Mouse (Mus musculus) lung, embryonic 15.5 days (tissue): Measurements from ENCODE around the gene Col26a1. TPM values are rescaled to one million over a fixed set of nuclear protein-coding genes. Genes with fewer than 3 reads are reported as not detected.
A peak's percentile ranks its signal among the peaks of the same experiment; 100 is the strongest.
"Not testable (repeated sequence)": the region's sequence is repeated elsewhere in the genome, so short reads cannot be mapped to it uniquely, and the experiment has no call there.

ENCODE experiments used
- ATAC-seq: fragments of 200-750 bp; cut with Nextera tagmentation; 2 replicates; pipeline ENCODE4 v1.8.0; 2017; ENCODE audit warnings: moderate number of reproducible peaks, borderline replicate concordance; ENCODE audit not compliant: low FRiP score, low TSS enrichment; ENCODE audit errors: extremely low read depth
- H3K27ac ChIP-seq: fragments of 300-500 bp; sonication (generic); 2 replicates; pipeline ENCODE4 v1.5.1; 2015; ENCODE audit warnings: moderate library complexity, mild to moderate bottlenecking, inconsistent platforms
- H3K27me3 ChIP-seq: fragments of 300-500 bp; sonication (generic); 2 replicates; pipeline ENCODE4 v1.6.1; 2015; ENCODE audit warnings: inconsistent platforms
- H3K36me3 ChIP-seq: fragments of 300-500 bp; sonication (generic); 2 replicates; pipeline ENCODE4 v1.6.1; 2015; ENCODE audit warnings: inconsistent platforms
- H3K4me1 ChIP-seq: fragments of 300-500 bp; sonication (generic); 2 replicates; pipeline ENCODE4 v1.6.1; 2015; ENCODE audit warnings: inconsistent platforms
- H3K4me2 ChIP-seq: fragments of 300-500 bp; sonication (generic); 2 replicates; pipeline ENCODE4 v1.6.1; 2015; ENCODE audit warnings: inconsistent platforms, mild to moderate bottlenecking, moderate library complexity
- H3K4me3 ChIP-seq: fragments of 300-500 bp; sonication (generic); 2 replicates; pipeline ENCODE4 v1.5.1; 2015; ENCODE audit warnings: mild to moderate bottlenecking, inconsistent platforms
- H3K9ac ChIP-seq: fragments of 300-500 bp; sonication (generic); 2 replicates; pipeline ENCODE4 v1.6.1; 2015; ENCODE audit warnings: inconsistent platforms
- H3K9me3 ChIP-seq: fragments of 300-500 bp; sonication (generic); 2 replicates; pipeline ENCODE4 v1.6.1; 2016; ENCODE audit warnings: inconsistent platforms
- WGBS: fragments of 180-500 bp; shearing (Covaris S2); methylation state at CpG from one replicate; pipeline ENCODE4 v1.1.7; 2015; 5-methylcytosine and 5-hydroxymethylcytosine counted together
- polyA plus RNA-seq: library from polyadenylated mRNA; unstranded; fragments of >200 nt; fragmentation: Nextera tagmentation; extraction: Ambion mirVana; gene quantifications from 2 replicates; pipeline ENCODE4 v1.2.1, GENCODE M21; 2015

Col26a1 gene
- polyA plus RNA-seq, 1 experiment from 2014 or later: 12.1 TPM

DNA sequence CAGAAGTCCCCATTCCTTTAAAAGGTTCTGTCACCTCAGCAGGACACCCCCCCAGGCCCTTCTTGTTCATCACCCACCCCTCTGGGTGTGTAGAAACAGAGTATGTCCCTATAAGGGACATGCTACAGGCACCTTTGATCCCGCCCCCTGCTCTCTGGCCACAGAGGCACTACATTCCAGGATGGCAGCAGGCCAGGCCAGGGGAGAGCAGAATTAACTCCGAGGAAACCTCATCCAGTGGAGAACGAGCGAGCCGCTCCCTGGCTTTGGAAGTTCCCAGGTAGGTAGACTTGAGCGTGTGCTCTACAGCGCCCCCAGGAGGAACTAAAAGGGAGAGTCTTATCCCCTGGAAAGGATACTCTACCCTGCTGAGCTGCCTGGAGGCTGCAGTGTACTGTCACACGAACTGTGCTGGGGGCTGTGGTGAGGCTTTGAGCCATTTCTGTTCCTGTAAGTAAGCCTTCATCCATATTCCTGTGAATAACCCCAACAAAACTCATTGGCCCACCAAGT, 118.8 kb downstream of the Col26a1 start:
- no peaks in the 10 kb centered on the region for H3K4me1 ChIP-seq
- H3K4me2 ChIP-seq: no peak overlapping the region
- no peak overlapping the region for H3K4me3 ChIP-seq
- no peaks in the 10 kb centered on the region for H3K36me3 ChIP-seq
- 45% methylated on average over 8 of the region's 8 CpGs for WGBS
- H3K27ac ChIP-seq: no peak overlapping the region
- no peak for ATAC-seq
- H3K9ac ChIP-seq: no peak overlapping the region
- H3K9me3 ChIP-seq: no peaks in the 10 kb centered on the region
- no peaks in the 10 kb centered on the region for H3K27me3 ChIP-seq

- 50% methylated on average over 6 of the region's 6 CpGs for WGBS
- Histone ChIP-seq H3K27me3 (no peaks in the 10 kb centered on the region; the same call in 1 of the 2 replicates), H3K27ac (no peak overlapping the region), H3K4me1 (no peaks in the 10 kb centered on the region), H3K4me2 (no peak overlapping the region), H3K36me3 (no peaks in the 10 kb centered on the region), H3K9ac (no peak overlapping the region), H3K9me3 (no peaks in the 10 kb centered on the region), H3K4me3 (no peak overlapping the region)
- ATAC-seq: no peak
Measured at GRCm38 (mm10) chr5:136760345-136760744, 122.7 kb downstream of the Col26a1 start.

DNA sequence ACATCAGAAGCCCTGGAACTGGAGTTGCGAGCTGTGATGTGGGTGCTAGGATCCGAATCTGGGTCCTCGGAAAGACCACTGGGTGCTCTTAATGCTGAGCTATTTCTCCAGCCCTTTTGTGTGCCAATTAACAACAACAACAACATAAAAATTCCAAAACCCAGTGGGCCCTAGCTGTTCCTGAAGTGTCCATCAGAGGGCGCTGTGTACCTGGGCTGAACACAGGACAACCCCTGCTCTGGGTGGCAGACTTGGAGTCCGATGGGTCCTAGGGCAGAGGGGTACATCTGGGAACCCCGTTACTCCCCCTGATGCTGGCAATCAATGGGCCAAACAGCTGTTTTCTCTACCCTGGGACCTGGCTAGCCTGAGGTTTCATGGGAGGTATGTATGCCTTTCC, 123.2 kb downstream of the Col26a1 start:
- WGBS: 50% methylated on average over 6 of the region's 6 CpGs
- Histone ChIP-seq H3K4me1 (no peaks in the 10 kb centered on the region), H3K27me3 (no peaks in the 10 kb centered on the region; the same call in 1 of the 2 replicates), H3K4me3 (no peak overlapping the region), H3K4me2 (no peak overlapping the region), H3K27ac (no peak overlapping the region), H3K9ac (no peak overlapping the region), H3K9me3 (no peaks in the 10 kb centered on the region), H3K36me3 (no peaks in the 10 kb centered on the region)
- no peak for ATAC-seq

DNA sequence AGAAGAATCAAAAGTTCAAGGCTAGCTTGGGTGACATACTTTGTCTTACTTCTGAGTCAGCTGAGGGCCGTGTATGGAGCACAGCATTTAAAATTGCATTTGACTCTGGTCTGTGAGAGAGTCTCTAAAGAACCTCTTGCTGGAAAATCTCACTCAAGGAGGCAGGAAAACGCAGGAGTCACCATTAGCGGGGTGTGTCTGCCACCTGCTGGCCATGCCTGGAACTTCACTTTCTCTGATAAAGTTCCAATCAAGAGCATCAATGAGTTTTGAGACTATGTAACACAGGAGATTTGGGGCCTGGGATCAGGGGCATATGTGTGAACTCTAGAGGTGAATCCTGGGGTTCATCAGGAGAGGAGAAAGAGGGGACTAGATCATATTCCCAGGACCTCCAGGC, 127.3 kb downstream of the Col26a1 start:
- Histone ChIP-seq H3K9me3 (no peaks in the 10 kb centered on the region), H3K27ac (no peak overlapping the region), H3K4me3 (no peak overlapping the region), H3K9ac (no peak overlapping the region), H3K4me2 (no peak overlapping the region), H3K4me1 (0 out of 2 replicates have a peak, but pooled peaks cover 8% of the 10 kb centered on the region), H3K36me3 (no peaks in the 10 kb centered on the region), H3K27me3 (no peaks in the 10 kb centered on the region; the same call in 1 of the 2 replicates)
- WGBS: 2% methylated on average over 3 of the region's 3 CpGs
- ATAC-seq: no peak

DNA sequence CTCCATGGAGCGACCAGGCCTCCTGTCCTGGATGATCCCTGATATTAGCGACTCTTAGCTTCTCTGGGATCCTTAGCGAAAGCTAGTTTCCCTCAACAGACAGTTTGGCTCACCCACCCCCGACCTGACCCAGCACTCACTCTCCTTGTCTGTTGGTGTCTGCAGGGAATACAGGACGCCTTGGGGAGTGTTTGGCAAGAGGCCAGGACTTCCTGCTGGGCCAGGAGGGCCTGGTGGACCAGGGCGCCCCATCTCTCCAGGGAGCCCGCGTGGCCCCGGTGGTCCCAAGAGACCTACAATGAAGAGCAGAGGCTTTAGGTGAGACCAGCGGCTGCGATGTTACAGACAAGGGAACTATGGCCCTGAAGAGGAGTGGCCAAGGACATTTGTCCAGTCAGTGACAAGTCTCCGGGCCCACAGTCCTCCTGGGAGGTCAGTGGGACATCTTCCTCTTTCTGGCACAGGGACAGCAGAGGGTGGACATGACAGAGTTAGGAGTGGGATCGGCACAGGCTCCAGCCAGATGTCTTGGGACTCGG, 128.9 kb downstream of the Col26a1 start:
- no peaks in the 10 kb centered on the region; the same call in 1 of the 2 replicates for H3K27me3 ChIP-seq
- WGBS: 52% methylated on average over 14 of the region's 14 CpGs
- no peak overlapping the region for H3K4me3 ChIP-seq
- no peak overlapping the region for H3K9ac ChIP-seq
- 0 out of 2 replicates have a peak, but pooled peaks cover 8% of the 10 kb centered on the region for H3K4me1 ChIP-seq
- no peaks in the 10 kb centered on the region for H3K36me3 ChIP-seq
- no peak overlapping the region for H3K4me2 ChIP-seq
- H3K27ac ChIP-seq: no peak overlapping the region
- no peaks in the 10 kb centered on the region for H3K9me3 ChIP-seq
- no peak for ATAC-seq

- not testable (repeated sequence) for H3K27ac ChIP-seq, H3K4me2 ChIP-seq, H3K9ac ChIP-seq, H3K4me1 ChIP-seq, H3K9me3 ChIP-seq, H3K27me3 ChIP-seq, H3K36me3 ChIP-seq, H3K4me3 ChIP-seq
- 75% methylated on average over 7 of the region's 7 CpGs for WGBS
- ATAC-seq: 0 out of 2 replicates have a peak, but pooled peaks have one; percentile 8
Measured at GRCm38 (mm10) chr5:136753176-136753575, 129.8 kb downstream of the Col26a1 start.

DNA sequence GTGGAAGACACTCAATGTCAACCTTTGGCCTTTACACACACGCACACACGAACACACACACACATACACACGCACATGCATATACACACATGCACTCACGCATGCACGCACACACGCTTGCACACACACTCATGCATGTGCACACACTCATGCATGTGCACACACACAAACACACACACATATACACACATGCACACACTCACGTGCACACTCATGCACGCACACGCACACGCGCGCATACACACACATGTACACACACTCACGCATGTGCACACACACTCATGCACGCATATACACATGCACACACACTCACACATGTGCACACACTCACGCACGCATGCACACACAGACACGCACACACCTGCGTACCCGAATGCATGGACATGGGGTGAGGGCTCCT, 130.9 kb downstream of the Col26a1 start:
- no peak for ATAC-seq
- no peaks in the 10 kb centered on the region; the same call in 1 of the 2 replicates for H3K27me3 ChIP-seq
- H3K4me1 ChIP-seq: 0 out of 2 replicates have a peak, but pooled peaks cover 8% of the 10 kb centered on the region
- H3K9ac ChIP-seq: no peak overlapping the region
- 97% methylated on average over 19 of the region's 19 CpGs for WGBS
- H3K4me2 ChIP-seq: no peak overlapping the region
- no peak overlapping the region for H3K27ac ChIP-seq
- H3K9me3 ChIP-seq: no peaks in the 10 kb centered on the region
- no peaks in the 10 kb centered on the region for H3K36me3 ChIP-seq
- no peak overlapping the region for H3K4me3 ChIP-seq

- ATAC-seq: no peak
- no peaks in the 10 kb centered on the region for H3K4me1 ChIP-seq
- H3K9me3 ChIP-seq: no peaks in the 10 kb centered on the region
- H3K36me3 ChIP-seq: no peaks in the 10 kb centered on the region
- H3K27ac ChIP-seq: no peak overlapping the region
- H3K27me3 ChIP-seq: no peaks in the 10 kb centered on the region
- H3K4me3 ChIP-seq: no peak overlapping the region
- H3K4me2 ChIP-seq: no peak overlapping the region
- WGBS: 71% methylated on average over 9 of the region's 9 CpGs
- no peak overlapping the region for H3K9ac ChIP-seq
Measured at GRCm38 (mm10) chr5:136746596-136746995, 136.4 kb downstream of the Col26a1 start.

DNA sequence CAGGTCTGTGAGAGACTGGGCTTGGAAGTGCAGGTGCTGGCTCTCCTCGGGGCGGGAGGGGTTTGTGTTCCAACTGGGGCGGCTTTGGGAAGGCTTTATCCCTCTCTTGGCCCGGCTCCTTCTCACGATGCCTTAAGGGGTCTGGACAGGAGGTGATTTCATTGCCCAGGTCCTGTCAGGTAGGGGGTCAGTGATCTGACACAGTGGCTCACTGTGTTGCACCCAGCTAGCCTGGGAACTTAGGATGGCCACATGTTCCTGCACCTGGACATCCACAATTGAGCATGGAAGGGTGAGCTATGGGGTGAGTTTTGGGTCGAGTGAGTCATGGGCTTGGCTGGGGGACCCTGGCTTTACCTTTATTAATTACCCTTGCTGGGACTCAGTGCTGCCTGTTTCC, 144.1 kb downstream of the Col26a1 start:
- Histone ChIP-seq H3K9ac (no peak overlapping the region), H3K36me3 (no peaks in the 10 kb centered on the region), H3K27me3 (no peaks in the 10 kb centered on the region), H3K4me1 (no peaks in the 10 kb centered on the region), H3K27ac (no peak overlapping the region), H3K9me3 (no peaks in the 10 kb centered on the region), H3K4me3 (no peak overlapping the region), H3K4me2 (no peak overlapping the region)
- ATAC-seq: no peak
- 54% methylated on average over 6 of the region's 6 CpGs for WGBS

- ATAC-seq, H3K27me3 ChIP-seq, H3K36me3 ChIP-seq, H3K4me2 ChIP-seq, H3K9ac ChIP-seq, H3K4me3 ChIP-seq, H3K9me3 ChIP-seq, H3K4me1 ChIP-seq, H3K27ac ChIP-seq: not testable (repeated sequence)
- 88% methylated on average over 5 of the region's 5 CpGs for WGBS
Measured at GRCm38 (mm10) chr5:136726271-136726670, 156.7 kb downstream of the Col26a1 start.

- ATAC-seq: no peak
- 60% methylated on average over 5 of the region's 5 CpGs for WGBS
- Histone ChIP-seq H3K4me3 (no peak overlapping the region), H3K27me3 (no peaks in the 10 kb centered on the region), H3K9ac (no peak overlapping the region), H3K27ac (no peak overlapping the region), H3K4me2 (no peak overlapping the region), H3K9me3 (no peaks in the 10 kb centered on the region), H3K36me3 (no peaks in the 10 kb centered on the region), H3K4me1 (no peaks in the 10 kb centered on the region)
Measured at GRCm38 (mm10) chr5:136721596-136721995, 161.4 kb downstream of the Col26a1 start.

- H3K27ac ChIP-seq: no peak overlapping the region
- H3K4me2 ChIP-seq: no peak overlapping the region
- H3K9me3 ChIP-seq: no peaks in the 10 kb centered on the region
- H3K27me3 ChIP-seq: no peaks in the 10 kb centered on the region
- H3K36me3 ChIP-seq: no peaks in the 10 kb centered on the region
- 54% methylated on average over 8 of the region's 8 CpGs for WGBS
- ATAC-seq: no peak
- peaks cover 12% of the 10 kb centered on the region for H3K4me1 ChIP-seq
- no peak overlapping the region for H3K9ac ChIP-seq
- no peak overlapping the region for H3K4me3 ChIP-seq
Measured at GRCm38 (mm10) chr5:136718656-136719055, 164.4 kb downstream of the Col26a1 start.

DNA sequence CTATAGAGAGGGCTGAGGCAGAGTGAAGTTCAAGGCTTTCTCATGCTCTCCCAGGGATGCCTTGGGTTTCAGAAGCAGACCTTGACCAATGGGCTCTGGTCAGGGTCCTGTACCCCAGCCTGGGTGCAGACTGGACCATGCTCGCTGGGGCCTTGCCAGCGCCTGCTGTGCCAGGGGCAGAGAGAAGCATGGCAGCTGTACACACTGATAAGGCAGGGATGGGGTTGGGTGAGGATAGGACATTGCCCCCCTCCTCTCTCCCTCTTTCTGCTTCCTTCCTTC, 165.5 kb downstream of the Col26a1 start:
- Histone ChIP-seq H3K9ac (no peak overlapping the region), H3K9me3 (no peaks in the 10 kb centered on the region), H3K27ac (no peak overlapping the region), H3K4me1 (peaks cover 12% of the 10 kb centered on the region), H3K4me3 (no peak overlapping the region), H3K36me3 (no peaks in the 10 kb centered on the region), H3K4me2 (no peak overlapping the region), H3K27me3 (no peaks in the 10 kb centered on the region)
- 67% methylated on average over 2 of the region's 2 CpGs for WGBS
- no peak for ATAC-seq
